Mouse (Mus musculus): Measurements from ENCODE around the gene Crybb2.

Gene Crybb2

GRCm38 (mm10) chr5:113090077-113090690, 20.3 kb upstream of the Crybb2 start:
- no peak for DNase-seq

GRCm38 (mm10) chr5:113087465-113087864, 17.5 kb upstream of the Crybb2 start:
- DNase-seq: no peak

DNA sequence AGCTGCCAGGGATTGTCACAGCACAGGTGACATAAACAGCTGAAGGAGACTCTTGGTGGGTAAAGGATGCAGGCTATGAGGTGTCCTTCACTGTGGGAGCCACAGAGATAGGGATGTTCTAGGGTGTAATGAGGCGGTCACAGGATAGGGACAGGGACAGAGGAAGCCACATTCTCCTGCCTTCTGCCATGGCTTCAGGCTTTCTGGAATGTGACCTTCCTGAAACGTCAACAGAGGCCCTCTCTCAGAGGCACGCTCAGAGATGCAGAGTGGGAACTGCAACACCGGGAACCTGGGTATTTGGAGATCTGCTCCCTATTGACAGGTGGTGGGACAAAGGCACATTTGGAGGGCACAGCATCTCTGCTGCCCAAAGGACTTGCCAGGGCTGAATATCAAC, 17.1 kb upstream of the Crybb2 start:
- DNase-seq: peak; percentile 25

DNA sequence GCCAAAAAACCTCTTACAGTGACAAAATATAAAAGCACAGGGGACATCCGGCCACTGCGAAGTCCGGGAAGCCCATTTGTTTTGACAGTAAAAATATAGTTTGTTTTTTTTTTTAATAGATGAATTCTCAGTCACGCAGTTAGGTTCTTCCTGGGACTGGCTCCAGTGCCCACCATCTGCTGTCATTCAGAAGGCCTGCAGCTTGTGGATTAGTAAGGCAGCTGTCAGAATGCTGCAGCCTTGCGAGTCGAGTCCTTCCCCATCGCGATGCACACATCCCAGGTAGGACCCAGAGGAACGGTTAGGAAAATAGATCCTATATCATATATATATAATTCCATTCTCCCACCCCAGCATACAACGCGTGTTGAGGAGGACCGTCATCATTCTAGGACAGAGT, 16.5 kb upstream of the Crybb2 start:
- peak; percentile 65 for DNase-seq

DNA sequence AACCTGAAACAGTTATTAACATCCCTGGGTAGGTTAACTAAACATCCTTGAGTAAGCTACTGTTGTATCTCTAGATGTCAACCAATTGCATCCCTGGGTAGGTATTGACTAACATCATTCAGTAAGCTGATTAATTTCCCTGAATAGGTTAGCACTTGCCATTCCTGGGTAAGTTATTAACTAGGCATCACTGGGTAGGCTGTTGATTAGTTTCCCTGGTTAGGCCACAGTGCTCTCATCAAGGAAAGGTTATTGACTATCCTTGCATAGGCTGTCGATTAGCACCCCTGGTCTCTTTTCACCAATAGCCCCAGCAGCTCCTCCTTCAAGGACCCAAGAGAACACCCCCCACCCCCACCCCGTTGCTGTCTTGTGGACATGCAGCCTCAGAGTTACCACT, 16.0 kb upstream of the Crybb2 start:
- no peak for DNase-seq

DNA sequence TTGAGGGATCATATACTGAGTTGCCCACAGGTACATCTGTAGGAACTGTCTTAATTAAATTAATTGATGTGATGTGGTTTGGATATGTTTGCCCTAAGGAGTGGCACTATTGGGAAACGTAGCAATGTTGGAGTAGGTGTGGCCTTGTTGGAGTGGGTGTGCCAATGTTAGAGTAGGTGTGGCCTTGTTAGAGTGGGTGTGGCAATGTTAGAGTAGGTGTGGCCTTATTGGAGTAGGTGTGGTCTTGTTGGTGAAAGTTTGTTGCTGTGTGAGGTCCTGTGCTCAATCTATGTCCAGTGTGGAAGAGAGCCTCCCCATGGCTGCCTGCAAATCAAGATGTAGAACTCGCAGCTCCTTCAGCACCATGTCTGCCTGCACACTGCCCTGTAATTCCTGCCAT, 14.4 kb upstream of the Crybb2 start:
- DNase-seq: no peak

DNA sequence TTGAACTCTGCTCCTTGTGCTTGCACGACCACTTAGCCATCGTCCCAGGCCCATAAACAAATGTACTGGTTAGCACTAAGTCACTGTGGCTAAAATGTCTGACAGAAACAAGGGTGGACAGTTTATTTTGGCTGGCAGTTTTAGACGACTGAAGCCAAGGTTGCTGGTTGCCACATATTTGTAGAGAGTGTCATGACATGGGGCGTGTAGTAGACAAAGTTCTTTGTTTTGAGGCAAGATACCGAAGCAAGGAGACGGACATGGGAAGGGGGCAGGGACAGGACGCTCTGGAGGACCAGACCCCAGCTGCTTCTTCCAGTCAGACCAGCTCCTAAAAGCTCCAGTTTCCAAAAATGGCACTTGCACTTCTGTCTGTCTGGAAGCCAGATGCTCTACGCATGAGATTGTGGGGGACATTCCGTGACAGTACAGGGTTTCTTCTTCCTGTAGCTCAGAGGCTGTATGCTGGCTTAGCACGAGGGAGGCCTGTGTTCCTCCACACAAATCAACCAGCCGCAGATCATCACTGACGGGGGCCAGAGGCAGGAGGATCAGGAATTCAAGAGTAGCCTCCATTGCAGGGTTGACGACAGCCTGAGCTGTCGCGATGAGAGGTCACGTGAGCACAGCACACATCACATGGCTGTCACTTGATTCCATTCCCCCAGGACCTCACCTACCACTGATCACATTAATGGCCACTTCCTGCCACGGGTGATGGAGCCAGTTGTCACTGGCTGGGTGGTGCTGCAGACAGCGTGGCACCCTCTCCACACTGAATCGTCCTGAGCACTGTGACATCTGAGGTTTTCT, 12.6 kb upstream of the Crybb2 start:
- DNase-seq: no peak

DNA sequence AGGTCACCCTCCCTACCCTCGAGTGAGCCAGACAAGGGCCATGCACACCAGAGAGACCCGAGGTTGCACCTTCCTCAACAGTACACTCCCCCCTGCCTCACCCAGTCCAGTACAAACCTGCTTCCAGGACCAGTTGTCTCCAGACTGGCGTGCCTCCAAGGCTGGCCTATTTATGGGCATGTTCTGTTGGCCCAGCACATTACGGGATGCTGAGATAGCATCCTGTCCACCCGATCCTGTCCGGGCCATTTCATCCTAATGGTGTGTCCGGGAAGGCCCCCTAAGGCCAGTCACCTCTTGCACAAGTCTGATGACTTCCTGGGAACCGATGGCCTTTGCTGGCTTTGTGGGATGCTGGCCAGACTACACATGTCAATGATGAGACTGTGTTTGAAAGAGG, 11.5 kb upstream of the Crybb2 start, which contains the start of gene Crybb3:
Gene Crybb3 (minus strand): TSS at position 146 of the 400 bp plus-strand sequence.
- DNase-seq: peak; percentile 92

DNA sequence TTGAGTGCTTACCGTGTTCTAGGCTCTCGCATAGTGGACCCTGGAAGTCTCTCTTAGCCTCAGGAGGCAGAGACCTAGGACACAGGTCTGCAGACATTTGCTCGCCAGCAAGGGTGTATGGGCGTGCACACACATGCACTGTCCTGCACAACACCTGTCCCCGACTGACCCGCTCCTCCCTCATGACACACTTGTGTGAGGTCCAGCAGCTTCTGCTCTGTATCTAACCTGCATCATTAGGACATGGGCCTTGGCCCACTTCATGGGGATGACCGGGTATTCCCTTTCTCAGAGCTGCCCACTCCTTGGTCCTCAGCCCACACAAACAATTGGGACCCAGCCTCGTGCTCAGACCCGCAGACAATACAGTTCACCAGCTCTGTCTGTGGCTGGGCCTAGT, 11.1 kb upstream of the Crybb2 start:
- DNase-seq: no peak

GRCm38 (mm10) chr5:113079783-113080182, 9.9 kb upstream of the Crybb2 start:
- no peak for DNase-seq

- no peak for DNase-seq
Measured at GRCm38 (mm10) chr5:113078686-113079085, 8.8 kb upstream of the Crybb2 start.

- DNase-seq: peak; percentile 82
Measured at GRCm38 (mm10) chr5:113054308-113054707, 15.6 kb downstream of the Crybb2 start.

GRCm38 (mm10) chr5:113050581-113051185, 19.2 kb downstream of the Crybb2 start:
- no peak for DNase-seq

DNA sequence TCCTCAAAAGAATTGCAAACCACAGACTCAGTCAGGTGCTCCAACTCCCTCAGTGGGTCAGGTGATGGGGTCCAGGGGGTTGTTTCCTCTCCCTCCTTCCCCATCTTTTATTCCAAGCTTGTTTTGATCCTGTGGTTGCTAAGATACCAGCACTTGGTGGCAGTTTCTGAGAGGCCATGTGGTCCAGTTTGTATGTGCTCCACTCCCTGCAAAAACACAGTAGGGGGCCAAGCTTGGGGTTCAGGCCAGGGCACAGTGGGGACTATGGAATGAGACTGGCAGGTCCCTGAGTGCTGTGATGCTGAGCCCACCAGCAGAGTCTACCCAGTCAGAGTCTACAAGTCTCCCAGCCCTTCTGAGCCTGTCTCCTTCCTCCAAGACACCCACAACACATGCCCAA, 20.0 kb downstream of the Crybb2 start:
- DNase-seq: peak; percentile 45

DNA sequence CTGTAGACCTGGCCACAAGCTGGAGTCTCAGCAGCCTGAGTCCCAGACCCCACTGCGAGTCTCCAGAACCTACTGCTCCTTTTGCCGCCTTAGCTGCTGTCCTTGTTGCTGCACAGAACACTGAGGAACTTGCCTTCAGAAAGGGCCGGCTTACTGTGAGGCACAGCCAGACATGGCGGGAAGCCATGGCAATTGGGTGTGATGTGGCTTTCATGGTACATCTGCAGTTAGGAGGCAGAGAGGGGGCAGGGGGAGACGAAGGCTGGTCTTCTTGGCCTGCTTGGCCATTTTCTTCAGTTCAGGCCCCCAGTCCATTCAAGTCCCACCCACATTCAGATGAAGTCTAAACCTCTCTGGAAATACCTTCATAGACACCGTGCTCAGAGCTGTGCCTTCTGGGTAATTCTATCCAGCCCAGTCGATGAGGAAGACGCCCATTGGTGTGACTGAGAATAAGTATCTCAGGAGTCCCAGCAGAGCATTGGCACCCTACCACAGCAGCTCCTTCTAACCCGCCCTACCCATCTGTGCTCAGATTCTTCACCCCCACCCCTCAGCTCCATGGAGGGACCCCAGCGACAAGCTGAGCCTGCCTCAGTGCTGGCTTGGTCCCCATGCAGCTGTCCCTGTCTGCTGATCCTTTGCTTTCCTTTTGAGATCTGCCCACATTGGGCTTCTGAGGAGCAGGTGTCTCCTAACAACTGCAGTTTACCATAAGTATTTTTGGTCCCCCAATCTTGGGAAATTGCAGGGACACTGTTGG, 24.2 kb downstream of the Crybb2 start:
- no peak for DNase-seq

DNA sequence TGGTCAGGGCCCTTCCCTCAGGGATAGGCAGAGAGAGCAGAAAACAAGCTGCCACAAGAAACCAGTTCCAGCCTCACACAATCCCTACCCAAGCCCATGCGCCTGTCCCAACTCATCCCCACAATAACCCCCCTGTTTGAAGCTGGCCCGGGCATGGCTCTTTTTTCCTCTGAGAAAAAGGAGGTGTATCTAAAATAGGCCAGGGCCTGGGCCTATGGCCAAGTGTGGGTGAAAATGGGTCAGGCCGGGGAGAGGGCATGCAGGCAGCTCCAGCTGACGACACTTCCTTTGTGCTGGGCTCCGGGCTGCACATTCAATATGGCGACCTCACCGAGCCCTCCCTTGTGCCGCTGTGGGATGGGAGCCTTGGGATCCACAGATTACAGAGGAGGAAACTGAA, 26.4 kb downstream of the Crybb2 start:
- DNase-seq: peak; percentile 97

DNA sequence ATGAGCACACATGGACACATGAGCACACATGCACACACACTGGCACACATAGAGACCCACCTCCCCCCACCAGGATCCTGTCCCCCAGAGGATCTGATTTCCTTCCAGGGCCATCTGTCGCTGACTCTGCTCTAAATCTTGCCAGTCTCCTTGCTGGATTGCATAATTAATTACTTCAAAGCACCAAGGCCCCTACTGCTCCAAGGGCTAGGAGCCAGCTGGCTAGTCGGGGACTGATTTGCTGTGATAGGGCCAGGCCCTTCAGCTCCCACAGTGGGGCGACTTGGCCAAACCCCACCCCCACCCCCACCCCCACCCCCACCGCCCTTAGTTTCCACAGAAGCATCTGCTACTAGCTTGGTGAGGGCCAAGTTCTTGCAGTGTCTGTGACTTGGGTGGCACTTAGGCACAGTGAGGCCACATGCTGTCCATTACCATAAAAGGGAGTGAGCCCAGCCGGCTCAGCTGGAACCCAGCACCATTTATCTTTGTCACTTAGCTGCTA, 28.3 kb downstream of the Crybb2 start:
- DNase-seq: peak; percentile 98

DNA sequence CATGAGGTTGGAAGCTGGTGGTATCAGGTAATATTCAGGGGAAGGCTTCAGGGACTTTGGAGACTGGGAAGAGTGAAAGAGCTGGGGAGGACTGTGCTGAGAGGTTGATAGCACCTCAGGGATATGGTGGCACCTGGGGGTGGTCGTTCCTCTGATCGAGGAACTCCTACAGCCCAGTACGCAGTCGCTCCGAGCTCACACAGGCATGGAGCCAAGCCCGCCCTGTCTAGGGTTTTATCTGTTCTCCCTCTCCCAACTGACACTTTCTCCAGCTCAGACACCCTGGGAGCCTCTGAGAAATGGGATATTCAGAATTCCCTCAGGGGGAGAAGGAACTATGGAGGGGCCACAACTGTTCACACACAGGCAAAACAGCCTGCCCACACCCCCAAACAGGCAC, 29.1 kb downstream of the Crybb2 start:
- peak; percentile 67 for DNase-seq

DNA sequence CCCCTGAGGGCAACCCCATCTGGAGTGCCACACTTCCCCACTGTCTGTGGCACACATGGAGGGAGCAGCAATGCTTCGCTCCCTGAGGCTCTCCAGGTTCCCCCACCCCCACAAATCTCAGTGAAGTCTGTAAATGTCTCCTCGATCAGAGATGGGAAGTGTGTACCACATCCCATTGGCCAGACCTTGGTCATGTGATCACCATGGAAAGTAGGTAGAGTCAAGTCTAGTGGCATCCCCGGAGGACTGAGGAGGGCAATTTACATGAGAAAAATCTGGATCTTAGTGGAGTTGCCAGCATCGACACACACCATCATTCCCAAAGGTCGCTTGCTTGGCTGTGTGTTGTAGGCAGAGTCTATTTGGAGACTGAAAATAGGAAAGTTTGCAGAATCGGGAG, 31.3 kb downstream of the Crybb2 start:
- peak; percentile 35 for DNase-seq

DNA sequence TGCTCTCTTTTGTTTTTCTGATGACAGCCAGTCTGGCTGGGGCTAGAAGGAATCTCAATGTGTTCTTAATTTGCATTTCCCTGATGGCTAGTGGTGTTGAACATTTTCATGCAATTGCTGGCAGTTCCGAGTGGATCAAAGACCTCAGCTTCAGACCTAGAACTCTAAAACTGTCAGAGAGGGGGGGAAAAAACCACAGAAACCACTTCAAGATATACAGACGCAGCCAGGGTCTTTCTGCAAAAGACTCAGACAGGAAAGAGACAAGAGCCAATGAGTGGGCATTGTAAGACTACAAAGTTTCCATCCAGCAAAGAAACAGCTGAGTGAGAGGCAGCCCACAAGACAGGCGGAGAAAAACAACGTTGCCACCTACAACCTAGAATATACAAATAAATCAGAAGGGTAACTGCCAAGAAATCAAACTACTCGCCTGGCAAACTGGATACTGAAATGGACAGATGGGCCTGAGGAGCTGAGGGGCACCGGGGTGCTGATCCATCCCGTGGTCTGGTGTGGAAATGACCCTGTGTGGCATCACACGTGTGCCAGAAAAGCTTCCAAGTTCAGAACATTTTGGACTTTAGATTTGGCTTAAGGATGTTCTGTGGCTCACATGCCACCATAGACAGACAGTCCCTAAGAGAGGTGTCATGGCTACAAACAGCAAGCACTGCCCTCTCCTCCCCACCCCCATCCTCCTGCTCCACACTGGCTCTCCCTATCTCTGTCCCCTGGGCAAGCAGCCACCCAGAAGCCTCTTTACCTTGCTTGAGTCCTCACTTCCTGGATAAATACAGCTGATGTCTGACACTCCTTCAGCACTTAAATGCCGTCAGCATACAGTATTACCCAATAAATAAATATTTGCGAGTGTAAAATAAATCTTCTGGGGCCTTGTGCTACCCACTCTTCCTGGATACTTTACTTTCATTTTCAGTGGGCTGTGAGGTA, 34.5 kb downstream of the Crybb2 start:
- peak; percentile 58 for DNase-seq

GRCm38 (mm10) chr5:113031201-113031754, 38.6 kb downstream of the Crybb2 start:
- no peak for DNase-seq

GRCm38 (mm10) chr5:113030082-113030481, 39.8 kb downstream of the Crybb2 start:
- DNase-seq: no peak
